ENCODE assay signal across 8 mouse cellular contexts in the genomic region with DNA sequence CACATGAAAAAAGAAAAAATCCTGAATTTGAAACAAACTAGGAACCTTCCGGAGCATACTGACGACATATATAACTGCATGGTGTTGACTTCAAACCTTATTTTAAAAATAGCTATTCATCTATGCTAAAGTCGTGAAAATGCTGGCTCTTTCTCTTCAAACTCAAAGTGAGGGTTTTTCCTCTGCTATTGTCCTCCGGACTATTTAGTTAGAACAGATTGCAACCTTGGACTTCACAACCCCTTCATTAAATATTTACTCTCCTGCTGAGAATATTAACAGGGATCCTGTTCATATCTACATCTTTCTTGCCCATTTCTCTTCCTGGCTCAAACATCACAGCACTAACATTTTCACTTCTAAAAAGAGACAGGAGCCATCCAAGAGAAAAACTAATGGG.
DNase-seq lines count a peak whose midpoint lies in the region; ATAC-seq lines count a peak whose summit lies in the region.

No protein-coding gene starts in this region.

- no peaks in the 10 kb centered on the region for H3K27me3 ChIP-seq in lung, embryonic 16.5 days (ENCODE audit: control insufficient read depth, insufficient read depth, low read depth, low read length)
- no peaks in the 10 kb centered on the region for H3K27me3 ChIP-seq in forebrain, embryonic 11.5 days (ENCODE audit: control insufficient read depth, insufficient read depth, low read length)
- H3K27me3 ChIP-seq in limb, embryonic 11.5 days (ENCODE audit: control insufficient read depth, insufficient read depth, low read length), result no peaks in the 10 kb centered on the region; the same call in 1 of the 2 replicates
- H3K27me3 ChIP-seq in neural tube, embryonic 15.5 days (replicated peaks), result no peaks in the 10 kb centered on the region

- H3K4me2 ChIP-seq in lung, embryonic 16.5 days (ENCODE audit: low read depth, low read length), result peak overlapping the region; percentile 61
- peak overlapping the region; percentile 69 for H3K4me2 ChIP-seq in forebrain, embryonic 11.5 days (ENCODE audit: low read depth, low read length, severe bottlenecking)
- H3K4me2 ChIP-seq in limb, embryonic 11.5 days (ENCODE audit: low read depth, severe bottlenecking), result peak overlapping the region; percentile 60
- peak overlapping the region; percentile 63 for H3K4me2 ChIP-seq in neural tube, embryonic 15.5 days

- WGBS in lung, embryonic 16.5 days, result under 1% methylated on average over 4 of the region's 4 CpGs
- 4% methylated on average over 4 of the region's 4 CpGs for WGBS in forebrain, embryonic 11.5 days
- WGBS in limb, embryonic 11.5 days, result 7% methylated on average over 4 of the region's 4 CpGs
- 1% methylated on average over 4 of the region's 4 CpGs for WGBS in neural tube, embryonic 15.5 days

- H3K27ac ChIP-seq in lung, embryonic 16.5 days (ENCODE audit: low read length), result no peak overlapping the region; the same call in 1 of the 2 replicates
- H3K27ac ChIP-seq in forebrain, embryonic 11.5 days (ENCODE audit: low read depth, low read length), result no peak overlapping the region
- H3K27ac ChIP-seq in limb, embryonic 11.5 days (replicated peaks; ENCODE audit: low read depth, low read length), result no peak overlapping the region
- H3K27ac ChIP-seq in neural tube, embryonic 15.5 days (replicated peaks), result no peak overlapping the region

- no peak for DNase-seq in lung, postnatal 14 days
- no peak for DNase-seq in forebrain, embryonic 11.5 days (ENCODE audit: low spot score)
- no peak for DNase-seq in limb, embryonic 11.5 days (ENCODE audit: low spot score)
- no peak for DNase-seq in ovary, postnatal 14 days (ENCODE audit: low spot score)
- no peak for DNase-seq in thymus, postnatal 36 days
- DNase-seq in right cerebral cortex, postnatal 14 days, result no peak

- peaks cover 3% of the 10 kb centered on the region; the same call in 1 of the 2 replicates for H3K4me1 ChIP-seq in lung, embryonic 16.5 days (replicated peaks; ENCODE audit: control insufficient read depth, insufficient read depth, low read length)
- no peaks in the 10 kb centered on the region for H3K4me1 ChIP-seq in forebrain, embryonic 11.5 days (replicated peaks; ENCODE audit: control insufficient read depth, insufficient read depth, low read length)
- no peaks in the 10 kb centered on the region for H3K4me1 ChIP-seq in limb, embryonic 11.5 days (ENCODE audit: control insufficient read depth, insufficient read depth, low read length)
- no peaks in the 10 kb centered on the region; the same call in 1 of the 2 replicates for H3K4me1 ChIP-seq in neural tube, embryonic 15.5 days

- H3K36me3 ChIP-seq in lung, embryonic 16.5 days (ENCODE audit: control insufficient read depth, insufficient read depth, low read length), result no peaks in the 10 kb centered on the region
- H3K36me3 ChIP-seq in forebrain, embryonic 11.5 days (ENCODE audit: control insufficient read depth, insufficient read depth, low read length), result no peaks in the 10 kb centered on the region
- H3K36me3 ChIP-seq in limb, embryonic 11.5 days (ENCODE audit: control insufficient read depth, insufficient read depth, low read length), result no peaks in the 10 kb centered on the region
- no peaks in the 10 kb centered on the region for H3K36me3 ChIP-seq in neural tube, embryonic 15.5 days

- ATAC-seq in lung, embryonic 16.5 days (ENCODE audit: low read depth), result no peak
- no peak for ATAC-seq in forebrain, embryonic 11.5 days (replicated peaks; ENCODE audit: low FRiP score)
- peak; percentile 26; the same call in 1 of the 2 replicates for ATAC-seq in limb, embryonic 11.5 days (ENCODE audit: insufficient number of reproducible peaks, low FRiP score, low TSS enrichment, low read depth)
- no peak for ATAC-seq in neural tube, embryonic 15.5 days (ENCODE audit: low FRiP score)

- peak overlapping the region; percentile 74 for H3K4me3 ChIP-seq in lung, embryonic 16.5 days (ENCODE audit: low read length)
- H3K4me3 ChIP-seq in forebrain, embryonic 11.5 days (ENCODE audit: low read depth, low read length), result peak overlapping the region; percentile 57
- peak overlapping the region; percentile 46 for H3K4me3 ChIP-seq in limb, embryonic 11.5 days (ENCODE audit: low read depth, low read length)
- peak overlapping the region; percentile 55 for H3K4me3 ChIP-seq in neural tube, embryonic 15.5 days (replicated peaks)

- peak overlapping the region; percentile 70 for H3K9ac ChIP-seq in lung, embryonic 16.5 days (ENCODE audit: low read length)
- peak overlapping the region; percentile 48 for H3K9ac ChIP-seq in forebrain, embryonic 11.5 days (ENCODE audit: low read length)
- no peak overlapping the region for H3K9ac ChIP-seq in limb, embryonic 11.5 days (ENCODE audit: low read length)
- H3K9ac ChIP-seq in neural tube, embryonic 15.5 days (replicated peaks), result peak overlapping the region; percentile 45; the same call in 1 of the 2 replicates

- no peaks in the 10 kb centered on the region for H3K9me3 ChIP-seq in lung, embryonic 16.5 days (ENCODE audit: control insufficient read depth, low read length)
- no peaks in the 10 kb centered on the region for H3K9me3 ChIP-seq in forebrain, embryonic 11.5 days (ENCODE audit: control insufficient read depth, low read length)
- H3K9me3 ChIP-seq in limb, embryonic 11.5 days (ENCODE audit: control insufficient read depth, low read length), result no peaks in the 10 kb centered on the region
- H3K9me3 ChIP-seq in neural tube, embryonic 15.5 days (replicated peaks), result no peaks in the 10 kb centered on the region
